Mouse (Mus musculus) G1E (cell line): ENCODE measurements at regions not wholly inside any gene's neighbourhood (a gene's known extent, or its start where the extent isn't known, plus 50 kb on each side); places are given as distances from the start of the nearest gene placed in this dataset.

ENCODE experiments used
- CTCF ChIP-seq: IDR thresholded peaks from 2 replicates; pipeline ENCODE4 v1.5.1; 2012; ENCODE audit warnings: low read depth, low read length, inconsistent platforms, mixed read lengths
- GATA1 ChIP-seq: IDR thresholded peaks from 2 replicates; pipeline ENCODE4 v1.6.1; 2012; ENCODE audit warnings: borderline replicate concordance, low read length, inconsistent platforms, mixed read lengths
- GATA2 ChIP-seq: IDR thresholded peaks from 2 replicates; pipeline ENCODE4 v1.6.1; 2012; ENCODE audit warnings: low read depth, low read length, inconsistent platforms, borderline replicate concordance
- POLR2AphosphoS5 ChIP-seq: IDR thresholded peaks from 2 replicates; pipeline ENCODE4 v1.6.1; 2012; ENCODE audit warnings: low read depth, low read length, inconsistent platforms; ENCODE audit not compliant: insufficient replicate concordance
- TAL1 ChIP-seq: conservative IDR thresholded peaks from 2 replicates; pipeline ENCODE4 v1.6.1; 2012; ENCODE audit warnings: low read depth, low read length, inconsistent platforms, mixed read lengths

DNA sequence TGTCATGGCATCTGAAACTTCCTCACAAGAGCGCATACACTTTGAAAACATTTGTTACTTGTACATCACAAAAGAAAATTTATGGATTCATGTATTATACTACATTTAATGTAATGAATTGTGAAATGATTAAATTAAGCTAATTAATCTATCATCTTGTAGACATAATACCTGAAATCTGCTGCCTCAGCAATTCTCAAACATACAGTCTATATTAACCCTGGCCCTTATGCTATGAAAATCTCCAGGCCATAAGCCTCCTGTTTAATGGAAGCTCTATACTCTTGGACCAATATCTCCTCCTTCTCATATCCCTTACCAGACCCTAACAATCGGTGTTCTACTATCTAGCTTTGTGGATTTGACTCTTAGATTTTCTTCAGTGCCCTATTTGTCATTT lies 455.8 kb upstream of the Fam160b2 start:
- no peak for TF ChIP-seq CTCF
- TF ChIP-seq GATA1 = no peak
- no peak for TF ChIP-seq TAL1
- no peak for TF ChIP-seq POLR2AphosphoS5
- no peak for TF ChIP-seq GATA2
